Mouse (Mus musculus): ENCODE measurements around the gene Ankrd36.

DNA sequence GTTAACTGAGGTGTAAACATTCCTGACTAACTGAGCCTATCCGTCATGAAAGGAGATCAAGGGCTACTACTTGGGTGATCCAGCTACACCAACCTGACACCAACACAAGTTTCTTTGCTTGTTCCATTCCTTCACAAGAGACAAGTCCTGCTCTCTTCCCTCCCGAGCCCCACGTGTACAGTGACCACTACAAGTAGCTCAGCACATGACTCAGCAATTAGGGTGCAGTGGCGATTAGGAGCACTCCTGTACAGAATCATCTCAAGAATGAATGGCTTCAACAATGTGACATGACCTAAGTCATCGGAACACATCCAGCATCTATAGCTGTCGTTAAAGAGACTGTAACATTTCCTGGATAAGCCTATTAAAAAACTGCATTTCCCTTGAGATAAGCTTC is 38.8 kb upstream of the Ankrd36 start:
- TF ChIP-seq CTCF (IDR thresholded peaks at IDR 0.05; ENCODE audit: borderline replicate concordance, insufficient read depth, low read length) = no peak
- no peak for TF ChIP-seq POLR2A (IDR thresholded peaks at IDR 0.05; ENCODE audit: low read depth, low read length)
